Mouse (Mus musculus) frontal cortex, postnatal 10 days (tissue): Measurements from ENCODE around the gene Papln.

Experiments used
- DNase-seq, 2 experiments: peaks; one replicate each; pipeline ENCODE4 v3.0.0; 2022; ENCODE audit warnings: low spot score in 2 of 2, mixed read lengths in 1 of 2

The Papln gene

GRCm38 (mm10) chr12:83763311-83764043 is at the start of gene Papln:
Gene Papln, plus strand, starts transcription at chr12:83763634.
- DNase-seq = peak in 1 of 2 experiments; percentile 29

GRCm38 (mm10) chr12:83713749-83714148 is 49.7 kb upstream of the Papln start:
- no peak for DNase-seq

GRCm38 (mm10) chr12:83716416-83717184 is 46.8 kb upstream of the Papln start:
- DNase-seq = no peak

- no peak for DNase-seq
These were observed 44.0 kb upstream of the Papln start for GRCm38 (mm10) chr12:83719431-83719830.

GRCm38 (mm10) chr12:83721281-83721680 is 42.2 kb upstream of the Papln start:
- no peak for DNase-seq

- DNase-seq = no peak
These were observed 40.4 kb upstream of the Papln start for GRCm38 (mm10) chr12:83723037-83723436.

- no peak for DNase-seq
These were observed 36.7 kb upstream of the Papln start for GRCm38 (mm10) chr12:83726510-83727308.

GRCm38 (mm10) chr12:83732225-83732624 is 31.2 kb upstream of the Papln start:
- DNase-seq = no peak

- no peak for DNase-seq
These were observed 29.4 kb upstream of the Papln start for GRCm38 (mm10) chr12:83734047-83734446.

GRCm38 (mm10) chr12:83736236-83736635 is 27.2 kb upstream of the Papln start:
- DNase-seq = no peak

- no peak for DNase-seq
These were observed 24.8 kb upstream of the Papln start for GRCm38 (mm10) chr12:83738651-83739050.

- no peak for DNase-seq
These were observed 21.7 kb upstream of the Papln start for GRCm38 (mm10) chr12:83741722-83742121.

- no peak for DNase-seq
These were observed 20.6 kb upstream of the Papln start for GRCm38 (mm10) chr12:83742834-83743233.

GRCm38 (mm10) chr12:83743712-83744111 is 19.7 kb upstream of the Papln start:
- no peak for DNase-seq

GRCm38 (mm10) chr12:83749186-83749585 is 14.2 kb upstream of the Papln start:
- DNase-seq = no peak

- no peak for DNase-seq
These were observed 10.9 kb upstream of the Papln start for GRCm38 (mm10) chr12:83752495-83752894.

- no peak for DNase-seq
These were observed 4.7 kb upstream of the Papln start for GRCm38 (mm10) chr12:83758735-83759134.

- DNase-seq = no peak
These were observed 3.2 kb upstream of the Papln start for GRCm38 (mm10) chr12:83760201-83760600.

- no peak for DNase-seq
These were observed 728 bp upstream of the Papln start for GRCm38 (mm10) chr12:83762706-83763105.

GRCm38 (mm10) chr12:83764044-83764365 is 571 bp downstream of the Papln start:
- DNase-seq = no peak

GRCm38 (mm10) chr12:83764519-83764918 is 1.1 kb downstream of the Papln start:
- no peak for DNase-seq

GRCm38 (mm10) chr12:83765965-83766603 is 2.6 kb downstream of the Papln start:
- DNase-seq = no peak
